Mouse (Mus musculus): ENCODE measurements around the gene Ahsg.

GRCm38 (mm10) chr16:22844834-22845233 is 46.2 kb upstream of the Ahsg start:
- TF ChIP-seq CTCF (conservative IDR thresholded peaks at IDR 0.05; ENCODE audit: low read length) (no peak), POU5F1 (IDR thresholded peaks at IDR 0.05; ENCODE audit: borderline replicate concordance, low read length) (no peak), NANOG (IDR thresholded peaks at IDR 0.05; ENCODE audit: borderline replicate concordance, low read length) (no peak)
